Mouse (Mus musculus): ENCODE data around the gene Spon2. TPM values are rescaled to one million over a fixed set of nuclear protein-coding genes. Genes with fewer than 3 reads are reported as not detected.
A peak's percentile ranks its signal among the peaks of the same experiment; 100 is the strongest.

The Spon2 gene
- polyA plus RNA-seq, 1 experiment from 2014 or later: 60.9 TPM

GRCm38 (mm10) chr5:33206328-33206727, 11.9 kb downstream of the Spon2 start:
- Histone ChIP-seq H3K27ac (ENCODE audit: low read length) (no peak overlapping the region), H3K4me3 (replicated peaks; ENCODE audit: low read length) (no peak overlapping the region), H3K9ac (ENCODE audit: low read length) (no peak overlapping the region), H3K4me2 (ENCODE audit: low read depth, low read length) (no peak overlapping the region), H3K9me3 (replicated peaks; ENCODE audit: control insufficient read depth, low read length) (no peaks in the 10 kb centered on the region), H3K27me3 (ENCODE audit: control insufficient read depth, insufficient read depth, low read length) (no peaks in the 10 kb centered on the region), H3K4me1 (ENCODE audit: control insufficient read depth, insufficient read depth, low read length) (0 out of 2 replicates have a peak, but pooled peaks cover 7% of the 10 kb centered on the region), H3K36me3 (ENCODE audit: control insufficient read depth, insufficient read depth, low read length) (no peaks in the 10 kb centered on the region)
- 79% methylated on average over 7 of the region's 7 CpGs for WGBS
- no peak for ATAC-seq (ENCODE audit: insufficient read depth, low FRiP score)

GRCm38 (mm10) chr5:33204284-33204683, 14.0 kb downstream of the Spon2 start:
- no peak for ATAC-seq (ENCODE audit: insufficient read depth, low FRiP score)
- 73% methylated on average over 7 of the region's 7 CpGs for WGBS
- Histone ChIP-seq H3K4me2 (ENCODE audit: low read depth, low read length) (no peak overlapping the region), H3K9ac (ENCODE audit: low read length) (no peak overlapping the region), H3K4me3 (replicated peaks; ENCODE audit: low read length) (no peak overlapping the region), H3K27me3 (ENCODE audit: control insufficient read depth, insufficient read depth, low read length) (no peaks in the 10 kb centered on the region), H3K27ac (ENCODE audit: low read length) (no peak overlapping the region), H3K36me3 (ENCODE audit: control insufficient read depth, insufficient read depth, low read length) (no peaks in the 10 kb centered on the region), H3K4me1 (ENCODE audit: control insufficient read depth, insufficient read depth, low read length) (0 out of 2 replicates have a peak, but pooled peaks cover 7% of the 10 kb centered on the region), H3K9me3 (replicated peaks; ENCODE audit: control insufficient read depth, low read length) (no peaks in the 10 kb centered on the region)

GRCm38 (mm10) chr5:33203691-33204242, 14.5 kb downstream of the Spon2 start:
- Histone ChIP-seq H3K27me3 (ENCODE audit: control insufficient read depth, insufficient read depth, low read length) (no peaks in the 10 kb centered on the region), H3K4me3 (replicated peaks; ENCODE audit: low read length) (peak overlapping the region; percentile 15; the same call in 1 of the 2 replicates), H3K9me3 (replicated peaks; ENCODE audit: control insufficient read depth, low read length) (no peaks in the 10 kb centered on the region), H3K4me2 (ENCODE audit: low read depth, low read length) (peak overlapping the region; percentile 47), H3K4me1 (ENCODE audit: control insufficient read depth, insufficient read depth, low read length) (0 out of 2 replicates have a peak, but pooled peaks cover 7% of the 10 kb centered on the region), H3K9ac (ENCODE audit: low read length) (0 out of 2 replicates have a peak overlapping the region, but pooled peaks have one; percentile 48), H3K27ac (ENCODE audit: low read length) (peak overlapping the region; percentile 14; the same call in 1 of the 2 replicates), H3K36me3 (ENCODE audit: control insufficient read depth, insufficient read depth, low read length) (no peaks in the 10 kb centered on the region)
- 10% methylated on average over 9 of the region's 9 CpGs for WGBS
- peak; percentile 80; the same call in 1 of the 2 replicates for ATAC-seq (ENCODE audit: insufficient read depth, low FRiP score)

GRCm38 (mm10) chr5:33203171-33203565, 15.1 kb downstream of the Spon2 start:
- H3K27ac ChIP-seq (ENCODE audit: low read length): no peak overlapping the region
- H3K4me1 ChIP-seq (ENCODE audit: control insufficient read depth, insufficient read depth, low read length): 0 out of 2 replicates have a peak, but pooled peaks cover 7% of the 10 kb centered on the region
- H3K9ac ChIP-seq (ENCODE audit: low read length): no peak overlapping the region
- H3K4me3 ChIP-seq (replicated peaks; ENCODE audit: low read length): no peak overlapping the region
- ATAC-seq (ENCODE audit: insufficient read depth, low FRiP score): no peak
- no peaks in the 10 kb centered on the region for H3K9me3 ChIP-seq (replicated peaks; ENCODE audit: control insufficient read depth, low read length)
- H3K4me2 ChIP-seq (ENCODE audit: low read depth, low read length): no peak overlapping the region
- H3K27me3 ChIP-seq (ENCODE audit: control insufficient read depth, insufficient read depth, low read length): no peaks in the 10 kb centered on the region
- 82% methylated on average over 6 of the region's 6 CpGs for WGBS
- H3K36me3 ChIP-seq (ENCODE audit: control insufficient read depth, insufficient read depth, low read length): no peaks in the 10 kb centered on the region

GRCm38 (mm10) chr5:33202516-33203170, 15.6 kb downstream of the Spon2 start:
- WGBS: 72% methylated on average over 13 of the region's 13 CpGs
- H3K36me3 ChIP-seq (ENCODE audit: control insufficient read depth, insufficient read depth, low read length): no peaks in the 10 kb centered on the region
- H3K27me3 ChIP-seq (ENCODE audit: control insufficient read depth, insufficient read depth, low read length): no peaks in the 10 kb centered on the region
- H3K9ac ChIP-seq (ENCODE audit: low read length): no peak overlapping the region
- H3K4me1 ChIP-seq (ENCODE audit: control insufficient read depth, insufficient read depth, low read length): 0 out of 2 replicates have a peak, but pooled peaks cover 7% of the 10 kb centered on the region
- ATAC-seq (ENCODE audit: insufficient read depth, low FRiP score): no peak
- H3K9me3 ChIP-seq (replicated peaks; ENCODE audit: control insufficient read depth, low read length): no peaks in the 10 kb centered on the region
- no peak overlapping the region for H3K4me3 ChIP-seq (replicated peaks; ENCODE audit: low read length)
- no peak overlapping the region for H3K4me2 ChIP-seq (ENCODE audit: low read depth, low read length)
- no peak overlapping the region for H3K27ac ChIP-seq (ENCODE audit: low read length)

GRCm38 (mm10) chr5:33201697-33202096, 16.6 kb downstream of the Spon2 start:
- no peak overlapping the region for H3K9ac ChIP-seq (ENCODE audit: low read length)
- no peak for ATAC-seq (ENCODE audit: insufficient read depth, low FRiP score)
- 46% methylated on average over 13 of the region's 13 CpGs for WGBS

GRCm38 (mm10) chr5:33200071-33200470, 18.2 kb downstream of the Spon2 start:
- no peak for ATAC-seq (ENCODE audit: insufficient read depth, low FRiP score)
- H3K9me3 ChIP-seq (replicated peaks; ENCODE audit: control insufficient read depth, low read length): no peaks in the 10 kb centered on the region

More at GRCm38 (mm10) chr5:33201697-33202096, 16.6 kb downstream of the Spon2 start:
- H3K4me3 ChIP-seq (replicated peaks; ENCODE audit: low read length): no peak overlapping the region
- no peak overlapping the region for H3K27ac ChIP-seq (ENCODE audit: low read length)
- H3K27me3 ChIP-seq (ENCODE audit: control insufficient read depth, insufficient read depth, low read length): no peaks in the 10 kb centered on the region
- H3K36me3 ChIP-seq (ENCODE audit: control insufficient read depth, insufficient read depth, low read length): no peaks in the 10 kb centered on the region
- H3K4me1 ChIP-seq (ENCODE audit: control insufficient read depth, insufficient read depth, low read length): 0 out of 2 replicates have a peak, but pooled peaks cover 7% of the 10 kb centered on the region
- no peak overlapping the region for H3K4me2 ChIP-seq (ENCODE audit: low read depth, low read length)
- no peaks in the 10 kb centered on the region for H3K9me3 ChIP-seq (replicated peaks; ENCODE audit: control insufficient read depth, low read length)

GRCm38 (mm10) chr5:33195246-33195852, 22.9 kb downstream of the Spon2 start:
- Histone ChIP-seq H3K27ac (ENCODE audit: low read length) (peak overlapping the region; percentile 42), H3K4me3 (replicated peaks; ENCODE audit: low read length) (no peak overlapping the region), H3K9ac (ENCODE audit: low read length) (no peak overlapping the region), H3K27me3 (ENCODE audit: control insufficient read depth, insufficient read depth, low read length) (no peaks in the 10 kb centered on the region), H3K36me3 (ENCODE audit: control insufficient read depth, insufficient read depth, low read length) (no peaks in the 10 kb centered on the region), H3K4me1 (ENCODE audit: control insufficient read depth, insufficient read depth, low read length) (0 out of 2 replicates have a peak, but pooled peaks cover 3% of the 10 kb centered on the region), H3K4me2 (ENCODE audit: low read depth, low read length) (no peak overlapping the region), H3K9me3 (replicated peaks; ENCODE audit: control insufficient read depth, low read length) (no peaks in the 10 kb centered on the region)
- peak; percentile 64 for ATAC-seq (ENCODE audit: insufficient read depth, low FRiP score)
- WGBS: 52% methylated on average over 9 of the region's 9 CpGs

More at GRCm38 (mm10) chr5:33200071-33200470, 18.2 kb downstream of the Spon2 start:
- H3K27ac ChIP-seq (ENCODE audit: low read length): no peak overlapping the region
- no peaks in the 10 kb centered on the region for H3K36me3 ChIP-seq (ENCODE audit: control insufficient read depth, insufficient read depth, low read length)
- H3K4me1 ChIP-seq (ENCODE audit: control insufficient read depth, insufficient read depth, low read length): 0 out of 2 replicates have a peak, but pooled peaks cover 7% of the 10 kb centered on the region
- H3K4me2 ChIP-seq (ENCODE audit: low read depth, low read length): no peak overlapping the region
- no peaks in the 10 kb centered on the region for H3K27me3 ChIP-seq (ENCODE audit: control insufficient read depth, insufficient read depth, low read length)
- 34% methylated on average over 1 of the region's 1 CpGs for WGBS
- no peak overlapping the region for H3K9ac ChIP-seq (ENCODE audit: low read length)
- H3K4me3 ChIP-seq (replicated peaks; ENCODE audit: low read length): no peak overlapping the region

GRCm38 (mm10) chr5:33193567-33193966, 24.7 kb downstream of the Spon2 start:
- Histone ChIP-seq H3K9me3 (replicated peaks; ENCODE audit: control insufficient read depth, low read length) (no peaks in the 10 kb centered on the region), H3K36me3 (ENCODE audit: control insufficient read depth, insufficient read depth, low read length) (no peaks in the 10 kb centered on the region), H3K27me3 (ENCODE audit: control insufficient read depth, insufficient read depth, low read length) (no peaks in the 10 kb centered on the region), H3K9ac (ENCODE audit: low read length) (no peak overlapping the region), H3K27ac (ENCODE audit: low read length) (no peak overlapping the region), H3K4me2 (ENCODE audit: low read depth, low read length) (no peak overlapping the region), H3K4me3 (replicated peaks; ENCODE audit: low read length) (no peak overlapping the region), H3K4me1 (ENCODE audit: control insufficient read depth, insufficient read depth, low read length) (0 out of 2 replicates have a peak, but pooled peaks cover 3% of the 10 kb centered on the region)
- 17% methylated on average over 7 of the region's 7 CpGs for WGBS
- no peak for ATAC-seq (ENCODE audit: insufficient read depth, low FRiP score)

Measured in stomach, embryonic 16.5 days (tissue).